Mouse (Mus musculus): ENCODE measurements around the gene Slc16a14.

Gene Slc16a14

GRCm38 (mm10) chr1:84861255-84861630 is 73.7 kb downstream of the Slc16a14 start:
- no peak for DNase-seq

GRCm38 (mm10) chr1:84860360-84861254 is 74.3 kb downstream of the Slc16a14 start:
- DNase-seq, result no peak

GRCm38 (mm10) chr1:84859597-84859996 is 75.3 kb downstream of the Slc16a14 start:
- no peak for DNase-seq

Measured in layer of hippocampus, adult 9-11 months (tissue).